Mouse (Mus musculus) forebrain, embryonic 11.5 days (tissue): Measurements from ENCODE around the gene Ociad2. TPM values are rescaled to one million over a fixed set of nuclear protein-coding genes. Genes with fewer than 3 reads are reported as not detected.

Experiments
- ATAC-seq: fragments of 200-750 bp; cut with Nextera tagmentation; replicated peaks from 2 replicates; pipeline ENCODE4 v1.8.0; 2017; ENCODE audit warnings: moderate TSS enrichment; ENCODE audit not compliant: low FRiP score
- DNase-seq: peaks from one replicate; pipeline ENCODE4 v3.0.0-alpha.2; 2017; ENCODE audit warnings: low spot score
- H3K27ac ChIP-seq: fragments of 300-500 bp; sonication (generic); 2 replicates; pipeline ENCODE4 v1.5.1; 2014; ENCODE audit warnings: low read depth, low read length
- H3K27me3 ChIP-seq: fragments of 300-500 bp; sonication (generic); 2 replicates; pipeline ENCODE4 v1.6.1; 2014; ENCODE audit warnings: mild to moderate bottlenecking, low read length, mixed read lengths; ENCODE audit not compliant: control insufficient read depth, insufficient read depth
- H3K36me3 ChIP-seq: fragments of 300-500 bp; sonication (generic); 2 replicates; pipeline ENCODE4 v1.6.1; 2014; ENCODE audit warnings: mild to moderate bottlenecking, low read length, moderate library complexity, mixed read lengths; ENCODE audit not compliant: control insufficient read depth, insufficient read depth
- H3K4me1 ChIP-seq: fragments of 300-500 bp; sonication (generic); replicated peaks from 2 replicates; pipeline ENCODE4 v1.6.1; 2014; ENCODE audit warnings: low read length, mixed read lengths; ENCODE audit not compliant: control insufficient read depth, insufficient read depth
- H3K4me2 ChIP-seq: fragments of 300-500 bp; sonication (generic); 2 replicates; pipeline ENCODE4 v1.6.1; 2014; ENCODE audit warnings: low read depth, mild to moderate bottlenecking, low read length, moderate library complexity, mixed read lengths; ENCODE audit not compliant: severe bottlenecking
- H3K4me3 ChIP-seq: fragments of 300-500 bp; sonication (generic); 2 replicates; pipeline ENCODE4 v1.5.1; 2014; ENCODE audit warnings: low read depth, low read length
- H3K9ac ChIP-seq: fragments of 300-500 bp; sonication (generic); 2 replicates; pipeline ENCODE4 v1.6.1; 2014; ENCODE audit warnings: low read length
- H3K9me3 ChIP-seq: fragments of 300-500 bp; sonication (generic); 2 replicates; pipeline ENCODE4 v1.6.1; 2016; ENCODE audit warnings: low read length, mixed read lengths; ENCODE audit not compliant: control insufficient read depth
- WGBS: fragments of 180-500 bp; shearing (Covaris S2); extraction: QIAGEN DNeasy Blood & Tissue Kit; methylation state at CpG from one replicate; pipeline ENCODE4 v1.1.7; 2014; 5-methylcytosine and 5-hydroxymethylcytosine counted together
- polyA plus RNA-seq: library from polyadenylated mRNA; unstranded; fragments of >200 nt; fragmentation: Nextera tagmentation; extraction: Ambion mirVana; gene quantifications from 2 replicates; pipeline ENCODE4 v1.2.1, GENCODE M21; 2014

Ociad2 gene
- polyA plus RNA-seq, 1 experiment from 2014 or later: 8.8 TPM

GRCm38 (mm10) chr5:73360240-73360639, 19.4 kb upstream of the Ociad2 start:
- no peak overlapping the region for H3K4me2 ChIP-seq
- no peak overlapping the region for H3K4me3 ChIP-seq
- WGBS: 31% methylated on average over 12 of the region's 12 CpGs

GRCm38 (mm10) chr5:73359752-73360141, 18.9 kb upstream of the Ociad2 start:
- 37% methylated on average over 12 of the region's 12 CpGs for WGBS
- Histone ChIP-seq H3K9me3 (no peaks in the 10 kb centered on the region), H3K4me2 (no peak overlapping the region), H3K4me3 (no peak overlapping the region), H3K4me1 (no peaks in the 10 kb centered on the region; the same call in 1 of the 2 replicates), H3K9ac (no peak overlapping the region), H3K27me3 (no peaks in the 10 kb centered on the region), H3K27ac (no peak overlapping the region), H3K36me3 (no peaks in the 10 kb centered on the region)
- DNase-seq: no peak
- no peak for ATAC-seq

More at GRCm38 (mm10) chr5:73360240-73360639, 19.4 kb upstream of the Ociad2 start:
- no peak for ATAC-seq
- Histone ChIP-seq H3K9me3 (no peaks in the 10 kb centered on the region), H3K27me3 (no peaks in the 10 kb centered on the region), H3K36me3 (no peaks in the 10 kb centered on the region), H3K27ac (no peak overlapping the region), H3K9ac (no peak overlapping the region), H3K4me1 (no peaks in the 10 kb centered on the region; the same call in 1 of the 2 replicates)
- no peak for DNase-seq

GRCm38 (mm10) chr5:73359134-73359751, 18.4 kb upstream of the Ociad2 start:
- DNase-seq: no peak

GRCm38 (mm10) chr5:73355393-73355792, 14.6 kb upstream of the Ociad2 start:
- Histone ChIP-seq H3K27me3 (no peaks in the 10 kb centered on the region), H3K27ac (no peak overlapping the region), H3K4me3 (no peak overlapping the region), H3K9me3 (no peaks in the 10 kb centered on the region), H3K36me3 (no peaks in the 10 kb centered on the region), H3K4me2 (no peak overlapping the region), H3K9ac (no peak overlapping the region), H3K4me1 (no peaks in the 10 kb centered on the region; the same call in 1 of the 2 replicates)
- DNase-seq (no peak), ATAC-seq (no peak)
- 78% methylated on average over 5 of the region's 5 CpGs for WGBS

More at GRCm38 (mm10) chr5:73359134-73359751, 18.4 kb upstream of the Ociad2 start:
- no peaks in the 10 kb centered on the region for H3K36me3 ChIP-seq
- 85% methylated on average over 6 of the region's 6 CpGs for WGBS
- H3K4me2 ChIP-seq: no peak overlapping the region
- H3K27ac ChIP-seq: no peak overlapping the region
- no peak overlapping the region for H3K9ac ChIP-seq
- ATAC-seq: no peak
- no peak overlapping the region for H3K4me3 ChIP-seq
- H3K9me3 ChIP-seq: no peaks in the 10 kb centered on the region
- no peaks in the 10 kb centered on the region for H3K27me3 ChIP-seq
- H3K4me1 ChIP-seq: no peaks in the 10 kb centered on the region; the same call in 1 of the 2 replicates

GRCm38 (mm10) chr5:73353978-73354377, 13.2 kb upstream of the Ociad2 start:
- H3K36me3 ChIP-seq: no peaks in the 10 kb centered on the region
- no peak overlapping the region for H3K4me2 ChIP-seq
- no peaks in the 10 kb centered on the region for H3K9me3 ChIP-seq
- no peak overlapping the region for H3K27ac ChIP-seq
- H3K27me3 ChIP-seq: 0 out of 2 replicates have a peak, but pooled peaks cover 2% of the 10 kb centered on the region
- H3K4me1 ChIP-seq: no peaks in the 10 kb centered on the region
- WGBS: 72% methylated on average over 3 of the region's 3 CpGs
- ATAC-seq (no peak), DNase-seq (no peak)
- no peak overlapping the region for H3K4me3 ChIP-seq
- H3K9ac ChIP-seq: no peak overlapping the region

GRCm38 (mm10) chr5:73353519-73353918, 12.7 kb upstream of the Ociad2 start:
- H3K4me3 ChIP-seq: no peak overlapping the region
- no peak overlapping the region for H3K4me2 ChIP-seq
- H3K9ac ChIP-seq: no peak overlapping the region
- no peaks in the 10 kb centered on the region for H3K36me3 ChIP-seq
- no peaks in the 10 kb centered on the region for H3K4me1 ChIP-seq
- DNase-seq: no peak
- no peaks in the 10 kb centered on the region for H3K9me3 ChIP-seq
- 76% methylated on average over 7 of the region's 7 CpGs for WGBS
- ATAC-seq: no peak
- no peak overlapping the region for H3K27ac ChIP-seq
- 0 out of 2 replicates have a peak, but pooled peaks cover 2% of the 10 kb centered on the region for H3K27me3 ChIP-seq

- Histone ChIP-seq H3K27ac (no peak overlapping the region), H3K4me1 (no peaks in the 10 kb centered on the region), H3K27me3 (0 out of 2 replicates have a peak, but pooled peaks cover 2% of the 10 kb centered on the region), H3K4me2 (no peak overlapping the region), H3K9ac (no peak overlapping the region), H3K4me3 (no peak overlapping the region), H3K36me3 (no peaks in the 10 kb centered on the region), H3K9me3 (no peaks in the 10 kb centered on the region)
- DNase-seq: no peak
- ATAC-seq: no peak
- 94% methylated on average over 1 of the region's 1 CpGs for WGBS
Measured at GRCm38 (mm10) chr5:73351796-73352195, 11.0 kb upstream of the Ociad2 start.

GRCm38 (mm10) chr5:73349514-73349913, 8.7 kb upstream of the Ociad2 start:
- no peaks in the 10 kb centered on the region for H3K4me1 ChIP-seq
- H3K4me2 ChIP-seq: no peak overlapping the region
- no peak overlapping the region for H3K4me3 ChIP-seq
- 69% methylated on average over 5 of the region's 5 CpGs for WGBS
- DNase-seq (no peak), ATAC-seq (no peak)
- H3K9me3 ChIP-seq: no peaks in the 10 kb centered on the region
- H3K36me3 ChIP-seq: no peaks in the 10 kb centered on the region
- no peak overlapping the region for H3K27ac ChIP-seq
- H3K9ac ChIP-seq: no peak overlapping the region
- 0 out of 2 replicates have a peak, but pooled peaks cover 2% of the 10 kb centered on the region for H3K27me3 ChIP-seq

- no peaks in the 10 kb centered on the region for H3K36me3 ChIP-seq
- no peak overlapping the region for H3K27ac ChIP-seq
- 91% methylated on average over 4 of the region's 4 CpGs for WGBS
- no peak overlapping the region for H3K9ac ChIP-seq
- H3K27me3 ChIP-seq: 0 out of 2 replicates have a peak, but pooled peaks cover 2% of the 10 kb centered on the region
- H3K4me2 ChIP-seq: no peak overlapping the region
- no peak for DNase-seq
- ATAC-seq: no peak
- no peaks in the 10 kb centered on the region for H3K9me3 ChIP-seq
- no peak overlapping the region for H3K4me3 ChIP-seq
- no peaks in the 10 kb centered on the region for H3K4me1 ChIP-seq
Measured at GRCm38 (mm10) chr5:73345254-73345653, 4.4 kb upstream of the Ociad2 start.
